Comparison of ENCODE assay signal across 25 mouse cellular contexts in genomic region chr10:106941380-106941779, GRCm38 (mm10).
"Had no signal": no experiment of that assay in that cellular context is flagged by ENCODE, and none has a peak within 500 bp of the region (broad histone marks: within the 10 kb centered on the region; RNA-seq: fewer than 3 reads in every experiment).

No protein-coding gene starts in this region.

- H3K4me3 ChIP-seq: forebrain, embryonic 15.5 days; heart, adult 2 months; heart, embryonic 13.5 days; heart, embryonic 15.5 days; hindbrain, embryonic 13.5 days; hindbrain, embryonic 15.5 days; layer of hippocampus, adult 2 months; limb, embryonic 13.5 days; limb, embryonic 15.5 days; liver, embryonic 12.5 days had no signal

- ATAC-seq: forebrain, embryonic 15.5 days; forebrain, postnatal 0 days; hindbrain, postnatal 0 days; liver, embryonic 12.5 days had no signal

- H3K4me1 ChIP-seq: forebrain, embryonic 15.5 days; heart, embryonic 13.5 days; heart, embryonic 15.5 days; hindbrain, embryonic 13.5 days; hindbrain, embryonic 15.5 days; limb, embryonic 13.5 days; limb, embryonic 15.5 days; liver, embryonic 12.5 days had no signal

- DNase-seq: forebrain, postnatal 0 days; gastrocnemius, postnatal 14 days; gastrocnemius, postnatal 36 days; heart, adult 11 months; heart, adult 2 months; heart, postnatal 14 days; heart, postnatal 36 days; kidney, postnatal 10 days; kidney, postnatal 25 days; kidney, postnatal 4 days; layer of hippocampus, adult 9-11 months; layer of hippocampus, postnatal 36 days; left cerebral cortex, postnatal 4 days had no signal

- H3K36me3 ChIP-seq: forebrain, embryonic 15.5 days; heart, embryonic 13.5 days; heart, embryonic 15.5 days; hindbrain, embryonic 13.5 days; hindbrain, embryonic 15.5 days; limb, embryonic 13.5 days; limb, embryonic 15.5 days; liver, embryonic 12.5 days had no signal

- H3K9ac ChIP-seq: forebrain, embryonic 15.5 days; forebrain, postnatal 0 days; heart, embryonic 13.5 days; heart, embryonic 15.5 days; hindbrain, embryonic 13.5 days; hindbrain, embryonic 15.5 days; limb, embryonic 13.5 days; limb, embryonic 15.5 days; liver, embryonic 12.5 days; liver, embryonic 14.5 days had no signal

- H3K27ac ChIP-seq: forebrain, embryonic 15.5 days; heart, adult 2 months; heart, embryonic 13.5 days; heart, embryonic 15.5 days; hindbrain, embryonic 13.5 days; hindbrain, embryonic 15.5 days; hindbrain, postnatal 0 days; layer of hippocampus, adult 2 months; limb, embryonic 13.5 days; limb, embryonic 15.5 days; liver, embryonic 12.5 days; liver, embryonic 14.5 days had no signal

- H3K27me3 ChIP-seq: forebrain, embryonic 15.5 days; heart, embryonic 13.5 days; heart, embryonic 15.5 days; hindbrain, embryonic 13.5 days; hindbrain, embryonic 15.5 days; limb, embryonic 13.5 days; limb, embryonic 15.5 days; liver, embryonic 12.5 days had no signal

- H3K4me2 ChIP-seq: forebrain, embryonic 15.5 days; heart, embryonic 11.5 days; heart, embryonic 13.5 days; heart, embryonic 15.5 days; hindbrain, embryonic 13.5 days; hindbrain, embryonic 15.5 days; limb, embryonic 13.5 days; limb, embryonic 15.5 days; liver, embryonic 12.5 days had no signal

- H3K9me3 ChIP-seq: forebrain, embryonic 15.5 days; heart, embryonic 13.5 days; heart, embryonic 15.5 days; hindbrain, embryonic 13.5 days; hindbrain, embryonic 15.5 days; limb, embryonic 13.5 days; limb, embryonic 15.5 days; liver, embryonic 12.5 days had no signal
